Mouse (Mus musculus) left cerebral cortex, adult 18-20 months (tissue): ENCODE measurements around the gene B3gnt2. TPM values are rescaled to one million over a fixed set of nuclear protein-coding genes. Genes with fewer than 3 reads are reported as not detected.

Experiments
- DNase-seq, 2 experiments: peaks; one replicate each; pipeline ENCODE4 v3.0.0; 2021 to 2022; ENCODE audit warnings: low spot score in 2 of 2, mixed read lengths in 1 of 2
- total RNA-seq, 2 experiments: library from RNA; stranded (reverse); gene quantifications; 2 replicates each; pipeline ENCODE4 v1.2.3; 2021

B3gnt2 gene
- total RNA-seq, 2 experiments from 2014 or later: 13.5 to 19.3 TPM

DNA sequence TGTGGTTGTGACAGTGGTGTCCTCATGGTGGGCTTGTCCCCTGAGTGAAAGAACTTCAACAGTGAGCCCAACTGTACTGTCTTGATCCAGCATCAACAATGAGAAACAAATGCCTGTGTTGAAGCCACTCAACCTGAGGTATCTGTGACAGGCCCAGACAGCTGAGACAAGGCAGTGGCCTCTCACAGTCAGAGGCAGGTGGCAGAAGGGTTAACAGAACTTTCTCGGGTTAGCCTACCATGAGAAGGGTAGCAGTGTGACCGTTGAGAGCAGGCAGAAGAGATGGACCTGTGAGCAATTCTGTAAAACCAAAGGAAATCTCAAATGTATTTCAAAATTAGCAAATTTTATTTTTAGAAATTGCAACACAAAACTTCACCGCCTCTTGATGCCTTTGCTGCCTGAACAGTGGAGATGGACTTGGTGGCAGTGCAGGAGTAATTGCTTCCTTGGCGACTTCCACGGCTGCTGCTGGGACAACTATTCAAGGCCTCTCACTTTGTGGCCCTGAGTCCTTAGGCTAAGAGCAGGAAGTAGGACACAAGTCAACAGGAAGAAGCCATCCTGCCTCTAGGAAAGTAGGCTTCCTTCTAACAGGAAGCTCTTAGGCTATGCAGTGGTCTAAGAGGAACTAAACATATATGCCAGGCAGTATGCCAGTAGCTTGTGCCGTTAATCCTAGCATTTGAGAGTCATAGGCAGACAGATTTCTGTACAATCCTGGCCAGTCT lies 80.8 kb downstream of the B3gnt2 start:
- DNase-seq: no peak

DNA sequence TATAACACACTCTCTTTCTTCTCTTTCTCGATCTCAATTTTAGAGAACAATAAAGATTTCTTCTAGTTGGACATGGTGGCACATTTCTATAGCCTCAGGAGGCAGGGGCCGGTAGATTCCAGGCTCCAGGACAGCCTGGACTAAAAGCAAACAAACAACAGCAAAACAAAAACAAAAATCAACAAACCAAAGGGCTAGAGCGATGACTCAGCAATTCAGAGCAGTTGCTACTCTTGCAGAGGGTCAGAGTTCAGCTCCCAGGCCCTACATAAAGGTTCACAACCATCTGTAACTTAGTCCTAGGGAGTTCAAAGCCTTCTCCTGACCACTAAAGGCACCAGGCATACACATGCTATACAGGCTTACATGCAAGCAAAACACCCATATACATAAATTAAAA lies 82.2 kb downstream of the B3gnt2 start:
- DNase-seq: no peak

DNA sequence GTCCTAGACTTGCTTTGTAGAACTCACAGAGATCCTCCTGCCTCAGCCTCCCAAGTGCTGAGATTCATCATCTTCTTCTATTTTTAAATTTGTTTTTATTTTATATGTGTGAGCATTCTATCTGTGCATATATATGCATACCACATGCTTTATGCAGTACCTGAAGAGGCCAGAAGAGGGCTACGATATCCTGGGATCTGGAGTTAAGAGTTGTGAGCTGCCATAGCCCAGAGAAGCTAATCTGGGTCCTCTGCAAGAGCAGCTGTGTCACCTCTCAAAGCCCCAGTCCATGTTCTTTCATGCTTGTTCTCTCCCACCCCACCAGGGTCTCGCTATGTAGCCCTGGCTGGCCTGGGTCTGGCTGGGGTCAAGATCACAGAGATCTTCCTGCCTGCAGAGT lies 83.2 kb downstream of the B3gnt2 start:
- DNase-seq: no peak

DNA sequence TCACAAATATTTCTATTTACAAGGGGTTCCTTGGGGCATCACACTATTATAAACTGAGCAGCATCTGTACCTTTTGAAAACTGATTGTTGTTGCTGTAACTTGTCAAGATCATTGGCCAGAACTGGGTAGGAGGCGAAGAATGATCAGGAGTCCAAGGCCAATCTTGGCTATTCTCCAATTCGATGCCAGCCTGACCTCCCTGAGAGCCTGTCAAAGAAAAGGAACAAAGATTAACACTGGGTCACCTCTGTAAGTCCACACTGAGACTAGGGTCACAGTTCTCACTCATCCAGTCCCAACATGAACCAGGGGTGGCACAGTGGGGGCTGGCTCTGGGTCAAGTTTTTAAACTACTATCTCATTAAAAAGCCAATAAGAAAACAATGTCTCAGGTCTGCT lies 85.9 kb downstream of the B3gnt2 start:
- DNase-seq: no peak

DNA sequence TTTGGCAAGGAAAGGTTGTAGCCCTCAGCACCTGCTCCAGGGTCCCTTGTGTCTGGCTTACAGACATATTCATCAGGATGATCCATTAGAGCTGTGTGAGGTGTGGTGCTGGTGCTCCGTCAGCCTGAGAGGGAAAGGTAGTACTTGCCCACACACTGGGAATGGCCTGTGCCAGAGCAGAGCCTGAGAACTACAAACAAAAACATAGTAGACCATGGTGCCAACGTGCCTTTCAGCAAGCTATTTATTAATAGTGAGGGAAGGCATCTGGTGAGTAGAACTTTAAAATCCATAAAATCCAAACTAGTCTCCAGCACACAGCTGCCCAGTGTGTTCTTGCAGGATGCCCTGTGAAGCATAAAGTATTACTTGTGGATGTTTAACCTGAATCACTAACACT lies 94.5 kb downstream of the B3gnt2 start:
- no peak for DNase-seq

DNA sequence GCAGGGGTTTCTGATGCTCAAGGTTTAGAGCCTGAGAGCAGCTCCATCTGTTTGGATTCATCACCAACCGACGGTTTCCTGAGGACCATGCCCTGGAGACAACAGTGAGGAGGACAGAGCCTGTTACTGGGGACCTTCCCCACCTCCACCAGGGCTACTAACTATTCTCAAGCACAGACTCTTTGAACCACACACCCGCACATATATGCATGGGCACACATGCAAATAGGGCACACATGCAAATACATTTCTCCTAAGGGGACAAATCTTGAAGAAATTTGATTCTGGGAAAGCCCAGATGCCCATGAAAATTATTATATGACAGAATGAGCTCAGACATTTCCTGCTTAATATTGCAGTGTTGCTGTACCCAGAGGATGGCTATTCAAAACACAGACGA lies 95.3 kb downstream of the B3gnt2 start:
- no peak for DNase-seq

DNA sequence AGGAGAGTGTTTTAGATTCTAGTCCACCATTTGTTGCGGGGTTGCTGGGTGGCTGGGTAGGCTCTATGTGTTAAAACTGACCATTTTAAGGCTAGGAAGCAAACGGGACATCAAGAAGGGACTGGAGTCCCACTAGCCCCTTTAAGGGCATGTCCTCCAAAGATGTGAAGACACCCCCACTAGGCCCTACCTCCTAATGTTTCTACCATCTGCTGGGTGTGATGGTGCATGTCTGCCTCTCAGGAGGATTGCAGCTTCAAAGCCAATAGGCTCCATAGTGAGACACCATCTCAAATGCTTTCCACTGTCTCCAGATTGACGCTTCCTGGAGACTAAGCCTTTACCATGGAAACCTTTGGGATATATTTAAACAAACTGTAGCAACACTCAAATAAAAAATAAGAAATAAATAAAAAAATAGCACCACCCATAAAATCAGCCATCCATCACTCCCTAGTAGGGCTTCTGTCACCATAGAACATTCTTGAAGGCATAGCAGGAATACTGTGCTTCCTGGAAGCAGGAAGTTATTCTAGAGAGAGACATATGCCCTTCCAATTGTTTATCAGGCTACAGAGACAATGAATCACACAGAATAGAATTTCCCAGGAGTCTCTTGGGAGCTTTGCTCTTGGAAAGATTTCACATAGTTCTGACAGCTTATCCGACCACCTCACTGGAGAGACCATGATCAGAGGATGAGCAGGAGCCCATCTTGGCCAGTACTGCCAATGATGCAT lies 97.0 kb downstream of the B3gnt2 start:
- no peak for DNase-seq

DNA sequence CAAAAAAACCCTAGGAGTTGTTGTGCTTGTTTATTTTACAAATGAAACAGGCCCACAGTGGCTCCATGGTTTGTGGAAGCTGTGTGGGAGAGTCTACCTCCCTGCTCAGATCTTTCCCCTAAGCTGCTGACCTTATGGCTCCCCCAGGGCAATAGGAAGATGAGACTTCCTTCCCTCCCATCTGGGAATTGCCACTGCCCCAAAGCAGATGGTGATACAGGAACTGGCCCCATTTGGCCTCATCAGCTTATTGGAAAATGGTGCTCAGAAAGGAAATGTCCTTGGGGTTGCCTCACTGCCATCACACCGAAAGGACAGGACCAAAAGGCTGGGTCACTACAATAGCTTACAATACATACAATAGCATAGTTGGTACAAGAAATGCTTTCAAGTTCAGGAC lies 97.7 kb downstream of the B3gnt2 start:
- DNase-seq: no peak

DNA sequence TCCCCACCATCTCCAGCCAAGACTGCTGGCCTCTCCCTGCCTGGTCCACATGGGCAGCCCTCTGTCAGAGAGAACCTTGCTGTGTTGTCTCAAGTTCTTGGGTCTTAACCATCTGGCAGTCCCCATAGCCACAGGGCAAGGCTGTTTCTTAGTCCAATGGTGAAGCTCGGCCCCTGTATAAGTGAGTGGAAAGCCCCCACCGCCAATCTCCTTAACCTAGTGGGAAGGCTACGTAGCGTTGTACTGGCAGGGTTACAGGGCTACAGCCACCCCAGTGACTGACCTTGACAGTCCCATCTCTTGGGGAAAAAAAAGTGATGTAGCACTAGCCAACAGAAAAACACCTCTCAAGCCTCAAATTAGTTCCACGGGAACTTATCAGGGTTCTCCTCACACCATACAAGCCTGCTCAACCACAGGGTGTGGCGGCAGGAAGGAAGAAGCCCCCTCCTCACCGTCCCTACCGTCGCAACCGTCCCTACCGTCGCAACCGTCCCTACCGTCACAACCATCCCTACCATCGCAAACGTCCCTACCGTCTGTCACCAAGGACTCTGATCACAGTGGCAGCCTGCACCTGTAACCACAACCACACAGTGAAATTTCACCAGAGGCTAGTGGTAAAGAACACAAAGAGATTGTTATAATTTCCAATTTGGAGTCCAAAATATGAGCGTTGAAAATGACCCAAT lies 98.4 kb downstream of the B3gnt2 start:
- no peak for DNase-seq

DNA sequence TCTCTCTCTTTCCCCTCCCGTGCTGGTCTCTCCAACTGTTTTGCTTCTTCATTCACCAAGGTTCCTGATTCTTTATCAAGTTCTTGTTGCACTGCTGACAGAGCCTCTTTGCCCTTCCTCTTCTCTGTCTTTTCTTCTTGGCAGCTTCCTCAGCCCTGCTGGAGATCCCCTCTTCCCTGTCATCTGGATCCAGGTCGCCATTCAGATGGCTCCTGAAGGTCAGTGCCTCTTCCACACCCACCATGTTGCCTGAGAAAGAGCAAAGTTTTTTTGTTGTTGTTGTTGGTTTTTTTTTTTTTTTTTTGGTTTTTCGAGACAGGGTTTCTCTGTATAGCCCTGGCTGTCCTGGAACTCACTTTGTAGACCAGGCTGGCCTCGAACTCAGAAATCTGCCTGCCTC lies 101.0 kb downstream of the B3gnt2 start:
- no peak for DNase-seq

DNA sequence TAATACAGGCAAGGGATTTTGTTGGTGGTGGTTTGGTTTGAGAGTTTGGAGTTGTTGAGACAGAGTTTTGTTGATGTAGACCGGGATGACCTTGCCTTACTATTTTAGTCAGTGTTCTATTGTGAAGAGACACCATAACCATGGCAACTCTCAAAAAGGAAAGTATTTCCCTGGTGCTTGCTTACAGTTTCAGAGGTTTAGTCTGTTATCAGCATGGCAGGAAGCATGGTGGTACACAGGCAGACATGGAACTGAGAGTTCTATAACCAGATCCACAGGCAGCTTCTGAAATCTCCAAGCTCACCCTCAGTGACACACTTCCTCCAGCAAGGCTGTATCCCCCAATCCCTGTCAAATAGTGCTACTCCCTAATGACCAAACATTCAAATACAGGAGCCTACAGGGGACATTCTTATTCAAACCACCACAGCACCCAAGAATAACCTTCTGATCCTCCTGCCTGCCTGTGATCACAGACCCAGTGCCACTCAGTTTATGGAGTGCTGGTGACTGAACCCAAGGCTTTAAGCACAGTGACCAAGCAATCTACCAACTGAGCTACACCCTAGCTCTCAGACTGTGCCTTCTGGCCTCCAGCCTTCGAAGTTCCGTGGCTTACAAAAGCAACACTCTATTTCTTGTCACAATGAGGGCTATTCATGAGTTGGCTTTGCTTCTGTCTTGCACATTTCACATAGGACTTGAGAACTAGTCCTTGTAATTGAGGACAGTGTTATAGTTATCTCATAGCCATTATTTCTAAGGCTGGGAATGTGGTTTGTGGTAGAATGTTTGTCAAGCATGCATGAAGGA lies 104.4 kb downstream of the B3gnt2 start:
- no peak for DNase-seq

DNA sequence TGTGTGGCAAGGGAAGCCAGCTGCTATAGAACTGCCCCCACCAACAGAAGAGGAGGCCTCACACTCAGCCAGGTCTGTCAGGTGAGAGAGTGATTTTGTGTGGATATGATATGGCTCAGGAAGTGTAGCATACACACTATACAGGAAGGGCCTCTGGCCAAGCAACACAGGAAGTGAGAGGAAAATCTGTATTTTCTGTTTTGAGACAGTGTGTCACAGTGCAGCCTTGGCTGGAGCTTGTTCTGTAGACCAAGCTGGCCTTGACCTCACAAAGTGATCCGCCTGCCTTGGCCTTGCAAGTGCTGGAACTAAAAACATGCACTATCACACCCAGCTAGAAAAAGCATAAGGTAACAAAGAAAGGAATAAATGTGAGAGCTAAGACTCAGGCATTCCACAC lies 105.6 kb downstream of the B3gnt2 start:
- DNase-seq: no peak

DNA sequence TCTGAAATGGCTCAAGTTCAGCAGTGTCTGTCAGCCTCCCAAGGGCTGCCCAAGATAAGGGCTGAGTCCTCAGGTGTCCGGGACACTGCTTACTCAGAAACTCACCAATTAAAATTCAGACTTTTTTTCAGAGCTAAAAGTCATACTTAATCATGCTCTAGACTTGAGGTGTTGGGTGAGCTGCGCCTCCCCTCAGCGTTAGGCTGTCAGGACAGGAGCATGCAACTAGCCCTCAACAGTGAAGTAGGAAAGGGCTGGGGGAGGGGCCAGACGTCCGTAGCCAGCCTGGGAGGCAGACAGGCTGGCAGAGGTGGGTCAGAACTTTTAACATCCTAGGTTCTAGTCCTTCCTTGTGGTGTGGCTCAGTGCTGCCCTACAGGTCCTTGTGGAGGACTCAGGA lies 108.2 kb downstream of the B3gnt2 start:
- no peak for DNase-seq

DNA sequence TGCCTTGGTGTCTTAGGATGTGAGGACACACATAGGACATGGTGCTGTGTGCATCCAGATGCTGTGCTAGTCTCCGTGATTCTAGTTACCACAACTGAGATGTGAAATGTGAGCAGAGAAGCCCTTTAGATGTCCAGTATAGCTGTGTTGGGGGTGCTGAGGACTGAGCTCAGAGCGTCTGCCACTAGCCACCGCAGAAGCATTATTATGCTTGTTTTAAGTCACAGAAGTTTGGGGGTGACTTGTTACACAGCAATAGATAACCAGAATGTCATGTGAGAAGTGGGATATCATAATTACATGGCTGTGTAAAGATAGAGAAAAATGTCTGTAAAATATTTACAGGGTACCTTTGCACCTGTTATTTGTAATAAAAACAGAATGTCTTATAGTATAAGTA lies 109.2 kb downstream of the B3gnt2 start:
- no peak for DNase-seq

DNA sequence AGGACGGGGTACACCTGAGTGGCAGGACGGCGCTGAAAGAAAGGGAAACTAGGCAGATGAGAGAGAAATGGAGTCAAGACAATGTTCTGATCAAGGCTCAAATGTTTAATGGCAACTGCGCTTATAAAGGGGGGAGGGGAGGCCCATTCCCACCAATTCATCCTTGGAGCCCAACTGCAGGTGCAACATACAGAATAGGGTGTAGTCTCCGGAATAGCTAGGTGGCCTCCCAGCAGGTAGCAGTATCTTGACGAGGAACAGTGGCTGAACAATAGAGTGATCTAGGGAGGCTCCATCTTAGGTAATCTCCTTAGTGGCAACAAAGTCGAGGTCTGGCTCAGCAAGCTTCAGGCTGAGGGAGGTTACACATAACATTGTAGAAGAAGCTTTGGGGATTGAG lies 113.4 kb downstream of the B3gnt2 start:
- no peak for DNase-seq

DNA sequence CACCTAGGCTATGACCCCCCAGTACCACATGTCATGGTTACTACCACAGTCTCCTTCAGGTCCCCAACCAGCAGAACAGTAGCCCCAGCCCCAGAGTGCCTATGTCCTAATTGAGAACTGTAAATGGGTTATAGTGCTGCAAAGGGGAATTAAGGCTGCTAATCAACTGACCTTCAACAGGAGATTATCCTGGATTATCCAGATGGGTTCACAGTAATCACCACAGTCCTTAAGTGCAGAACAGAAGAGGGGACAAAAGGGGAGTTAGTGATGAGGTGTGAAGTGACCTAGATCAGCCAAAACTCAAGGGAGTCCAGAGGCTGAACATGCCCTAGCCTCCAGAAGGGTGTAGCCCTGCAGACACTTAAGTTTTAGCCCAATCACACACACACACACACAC lies 115.4 kb downstream of the B3gnt2 start:
- DNase-seq: no peak

DNA sequence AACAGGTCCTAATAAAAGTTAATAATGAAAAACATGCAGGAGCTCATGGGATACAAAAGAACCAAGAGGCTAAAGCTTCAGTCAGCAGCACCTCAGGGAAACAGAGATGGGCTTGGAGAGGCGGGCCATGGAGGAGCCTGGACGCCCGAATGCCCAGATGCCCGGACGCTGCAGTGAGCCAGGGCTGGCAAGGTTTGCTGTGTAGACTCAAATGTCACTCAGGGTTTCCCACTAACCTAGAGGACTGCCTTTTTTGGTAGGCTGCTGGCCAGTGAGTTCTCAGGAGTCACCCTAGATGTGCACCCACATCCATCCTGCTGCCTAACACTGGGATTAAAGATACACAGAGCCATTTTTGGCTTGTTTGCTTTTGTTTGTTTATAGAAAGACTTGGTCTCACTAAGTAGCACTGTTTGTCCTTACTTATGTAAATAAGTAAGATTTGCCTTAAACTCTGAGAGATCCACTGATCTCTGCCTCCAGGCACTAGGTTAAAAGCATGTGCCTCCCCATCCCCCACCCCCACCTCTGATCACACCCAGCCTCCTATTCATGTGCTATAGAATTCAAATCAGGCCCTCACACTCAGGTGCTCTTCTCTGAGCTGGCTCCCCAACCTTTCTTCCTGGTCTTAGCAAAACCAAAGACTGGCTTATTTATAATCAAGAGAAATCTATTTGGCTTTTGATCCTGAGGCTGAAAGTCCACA lies 117.0 kb downstream of the B3gnt2 start:
- no peak for DNase-seq

DNA sequence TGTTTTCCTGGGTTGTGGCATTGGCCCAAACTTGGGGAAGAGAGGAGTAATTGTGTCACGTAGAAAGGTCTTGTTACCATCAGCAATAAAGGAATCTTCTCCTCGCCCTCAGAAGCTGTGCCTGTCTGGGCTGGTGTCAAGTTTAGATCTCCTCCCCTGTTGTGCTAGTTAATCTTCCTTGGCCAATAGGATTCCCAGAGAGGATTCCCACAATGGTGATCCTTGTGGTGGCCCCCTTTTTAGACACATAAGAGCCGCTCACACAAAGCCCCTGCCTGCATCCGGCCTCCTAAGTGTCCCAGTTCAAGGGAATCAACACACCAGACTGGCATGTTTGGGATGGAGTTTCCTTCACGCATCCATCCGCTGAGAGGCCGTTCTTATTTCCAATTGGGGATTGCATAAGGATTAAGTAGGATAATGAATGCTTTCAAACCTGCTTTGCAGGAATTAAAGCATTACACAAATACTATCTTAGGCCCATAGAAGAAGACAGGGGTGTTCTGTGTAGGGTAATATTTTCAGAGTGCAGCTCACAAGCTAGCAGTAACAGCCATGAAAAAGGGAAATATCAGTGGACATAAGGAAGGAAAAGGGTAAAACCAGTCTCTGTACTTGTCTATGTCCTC lies 118.6 kb downstream of the B3gnt2 start:
- DNase-seq: no peak

DNA sequence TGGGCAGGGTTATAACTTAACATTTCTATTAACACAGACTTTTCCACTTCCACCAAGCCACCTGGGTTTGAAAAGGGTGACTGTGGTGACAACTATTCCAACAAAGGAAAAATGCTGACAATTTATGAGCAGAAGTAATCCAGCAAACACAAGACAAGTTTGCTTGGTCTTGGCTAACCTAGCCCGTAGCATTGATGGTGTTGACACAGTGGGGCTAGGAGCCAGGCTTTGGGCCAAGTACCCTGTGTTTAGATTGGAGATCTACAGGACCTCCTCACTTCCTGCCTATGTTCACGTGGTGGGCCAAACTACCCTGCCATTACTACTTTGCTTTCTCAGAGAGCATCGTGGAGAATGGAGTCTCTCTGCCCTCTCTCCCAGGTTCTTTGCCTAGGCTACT lies 119.3 kb downstream of the B3gnt2 start:
- DNase-seq: no peak

DNA sequence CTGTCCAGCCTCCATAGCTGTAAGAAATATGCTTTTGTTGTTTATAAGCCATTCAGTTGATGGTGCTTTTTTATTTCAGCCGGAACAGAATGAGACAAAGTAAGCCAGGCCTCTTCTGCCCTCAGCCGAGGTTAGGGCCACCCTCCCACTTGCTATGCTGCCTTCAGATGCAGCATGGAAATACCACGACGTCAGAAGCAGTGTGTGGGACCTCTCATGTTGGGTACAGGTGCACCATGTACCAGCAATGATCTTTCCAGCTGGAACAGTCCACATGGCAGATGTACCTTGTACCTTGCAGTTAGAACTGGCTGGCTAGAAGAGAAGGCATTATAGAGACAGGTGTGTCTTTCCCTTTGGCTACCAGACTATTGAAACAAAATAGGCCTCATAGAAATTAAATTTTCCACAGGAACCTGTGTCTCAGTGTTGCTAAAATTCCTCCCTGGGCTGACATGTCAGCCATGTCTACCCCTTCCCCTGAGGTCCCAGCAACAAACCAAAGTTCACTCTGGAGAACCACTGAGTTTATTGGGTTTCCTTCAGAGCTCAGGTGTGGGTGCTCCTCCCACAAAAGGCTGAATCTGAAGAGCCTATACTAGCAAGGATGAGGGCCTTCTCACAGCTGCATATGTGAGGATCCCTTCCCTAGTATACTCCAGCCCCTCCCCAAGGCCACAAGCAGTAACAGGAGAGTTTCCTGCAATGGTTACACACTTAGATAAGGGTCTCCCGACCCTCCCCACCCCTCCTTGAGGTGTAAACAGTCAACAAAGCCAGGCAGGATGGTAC lies 121.1 kb downstream of the B3gnt2 start:
- no peak for DNase-seq
